11 mouse cellular contexts compared by ENCODE assay signal in the genomic region with DNA sequence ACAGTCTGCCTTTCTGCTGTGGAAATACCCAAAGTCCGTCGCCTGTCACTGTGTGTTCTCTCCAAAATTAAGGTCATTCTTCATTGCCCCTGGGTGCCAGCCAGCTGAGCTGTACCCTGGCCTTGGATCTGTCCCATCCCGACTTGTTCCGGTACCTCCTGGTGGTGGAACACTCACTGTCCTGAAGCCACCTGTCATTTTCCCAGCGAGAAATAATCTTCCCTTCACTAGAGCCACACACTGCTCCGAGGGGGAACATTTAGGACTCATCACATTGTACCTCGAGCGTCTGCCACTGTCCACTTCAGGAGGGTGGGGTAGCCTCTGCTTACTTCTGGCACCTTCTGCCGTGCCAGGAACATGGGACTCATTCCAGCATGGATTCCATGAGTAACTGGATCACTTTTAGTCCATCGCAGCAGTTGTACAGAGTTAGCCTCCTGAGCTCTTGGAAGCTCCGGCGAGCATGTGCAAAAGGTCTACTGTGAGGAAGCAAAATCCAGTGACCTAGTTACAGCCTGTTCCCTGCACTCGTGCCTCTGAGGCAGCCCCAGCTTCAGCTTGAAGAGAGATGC.
DNase-seq lines count a peak whose midpoint lies in the region; ATAC-seq and TF ChIP-seq lines count a peak whose summit lies in the region.
"Had no signal": no experiment of that assay in that cellular context is flagged by ENCODE, and none has a peak within 500 bp of the region (broad histone marks: within the 10 kb centered on the region; RNA-seq: fewer than 3 reads in every experiment).

No protein-coding gene starts in this region.

- H3K27me3 ChIP-seq in cerebellum, adult 2 months (ENCODE audit: control insufficient read depth, insufficient read depth, low read length) = no peaks in the 10 kb centered on the region
- no peaks in the 10 kb centered on the region for H3K27me3 ChIP-seq in heart, embryonic 16.5 days (ENCODE audit: control insufficient read depth, insufficient read depth, low read length)
- H3K27me3 ChIP-seq in midbrain, embryonic 14.5 days (ENCODE audit: control insufficient read depth, insufficient read depth, low read length) = no peaks in the 10 kb centered on the region
- H3K27me3 ChIP-seq in forebrain, embryonic 10.5 days (ENCODE audit: poor library complexity, severe bottlenecking) = no peaks in the 10 kb centered on the region
- H3K27me3 ChIP-seq: CH12.LX had no signal

- peaks cover 27% of the 10 kb centered on the region for H3K4me1 ChIP-seq in cerebellum, adult 2 months (ENCODE audit: control insufficient read depth, insufficient read depth, low read length)
- peaks cover 11% of the 10 kb centered on the region for H3K4me1 ChIP-seq in heart, embryonic 16.5 days (ENCODE audit: control insufficient read depth, insufficient read depth, low read length)
- no peaks in the 10 kb centered on the region for H3K4me1 ChIP-seq in midbrain, embryonic 14.5 days (ENCODE audit: control insufficient read depth, insufficient read depth, low read length)
- H3K4me1 ChIP-seq in forebrain, embryonic 10.5 days = peaks cover 8% of the 10 kb centered on the region

- 3% methylated on average over 13 of the region's 13 CpGs for WGBS in cerebellum, adult 2 months
- 80% methylated on average over 13 of the region's 13 CpGs for WGBS in heart, embryonic 16.5 days
- WGBS in midbrain, embryonic 14.5 days = 90% methylated on average over 13 of the region's 13 CpGs
- WGBS in forebrain, embryonic 10.5 days = 95% methylated on average over 13 of the region's 13 CpGs

- no peaks in the 10 kb centered on the region for H3K36me3 ChIP-seq in heart, embryonic 16.5 days (ENCODE audit: control insufficient read depth, insufficient read depth)
- no peaks in the 10 kb centered on the region for H3K36me3 ChIP-seq in midbrain, embryonic 14.5 days (ENCODE audit: control insufficient read depth, insufficient read depth, low read length)
- H3K36me3 ChIP-seq in forebrain, embryonic 10.5 days (replicated peaks) = no peaks in the 10 kb centered on the region; the same call in 1 of the 2 replicates

- no peak overlapping the region for H3K4me3 ChIP-seq in cerebellum, adult 2 months (replicated peaks; ENCODE audit: insufficient read depth, low read depth, low read length)
- no peak overlapping the region for H3K4me3 ChIP-seq in heart, embryonic 16.5 days (ENCODE audit: low read length)
- no peak overlapping the region for H3K4me3 ChIP-seq in midbrain, embryonic 14.5 days (replicated peaks; ENCODE audit: low read depth, low read length)
- no peak overlapping the region for H3K4me3 ChIP-seq in forebrain, embryonic 10.5 days

- peak; percentile 40; the same call in 1 of the 2 replicates for TF ChIP-seq POLR2A in cerebellum, adult 2 months (IDR thresholded peaks at IDR 0.05; ENCODE audit: borderline replicate concordance, insufficient read depth, low read length)

- H3K4me2 ChIP-seq in heart, embryonic 16.5 days (ENCODE audit: low read depth, low read length) = no peak overlapping the region
- no peak overlapping the region for H3K4me2 ChIP-seq in midbrain, embryonic 14.5 days (ENCODE audit: low read length)

- peak; percentile 9; the same call in 1 of the 2 replicates for TF ChIP-seq CTCF in cerebellum, adult 2 months (IDR thresholded peaks at IDR 0.05; ENCODE audit: borderline replicate concordance, insufficient read depth, low read depth, low read length)

- H3K9ac ChIP-seq in heart, embryonic 16.5 days (ENCODE audit: low read length) = no peak overlapping the region
- no peak overlapping the region for H3K9ac ChIP-seq in midbrain, embryonic 14.5 days (replicated peaks; ENCODE audit: low read length)
- H3K9ac ChIP-seq: liver, embryonic 14.5 days had no signal

- H3K9me3 ChIP-seq in heart, embryonic 16.5 days (replicated peaks; ENCODE audit: control insufficient read depth, low read length) = no peaks in the 10 kb centered on the region
- H3K9me3 ChIP-seq in midbrain, embryonic 14.5 days (ENCODE audit: control insufficient read depth, low read length) = no peaks in the 10 kb centered on the region
- no peaks in the 10 kb centered on the region for H3K9me3 ChIP-seq in forebrain, embryonic 10.5 days

- peak; percentile 65 to 83 for DNase-seq in kidney, adult 8-10 months
- DNase-seq in kidney, postnatal 10 days = no peak
- DNase-seq in adrenal gland, adult 18-20 months (ENCODE audit: low spot score in 2 of 2) = peak; percentile 51 to 68
- peak; percentile 95 to 98 for DNase-seq in cerebellum, adult 2 months
- no peak for DNase-seq in midbrain, embryonic 14.5 days
- no peak for DNase-seq in forebrain, embryonic 10.5 days (ENCODE audit: extremely low spot score, low spot score)
- DNase-seq in urinary bladder, adult 18-20 months (ENCODE audit: low spot score in 2 of 2) = no peak

- no peak for ATAC-seq in heart, embryonic 16.5 days (replicated peaks; ENCODE audit: extremely low read depth, insufficient read depth, low FRiP score)
- no peak; the same call in 1 of the 2 replicates for ATAC-seq in midbrain, embryonic 14.5 days (ENCODE audit: low FRiP score, low TSS enrichment)
- ATAC-seq: activated CD4-positive, CD25-positive, alpha-beta regulatory T cell, adult 4 months had no signal

- H3K27ac ChIP-seq in cerebellum, adult 2 months (ENCODE audit: insufficient read depth, low read length) = peak overlapping the region; percentile 92
- peak overlapping the region; percentile 20 for H3K27ac ChIP-seq in heart, embryonic 16.5 days (ENCODE audit: low read length)
- no peak overlapping the region for H3K27ac ChIP-seq in midbrain, embryonic 14.5 days (replicated peaks; ENCODE audit: low read depth, low read length)
- no peak overlapping the region for H3K27ac ChIP-seq in forebrain, embryonic 10.5 days
- H3K27ac ChIP-seq: liver, embryonic 14.5 days had no signal

Comparison
In these comparisons a context has a peak if more than half of its experiments do, and no peak if none do; other contexts are left out.
1. DNase-seq: peak in kidney, adult 8-10 months (2 of 2), adrenal gland, adult 18-20 months (2 of 2) and cerebellum, adult 2 months (2 of 2); none in kidney, postnatal 10 days (single experiment), midbrain, embryonic 14.5 days (single experiment), forebrain, embryonic 10.5 days (single experiment) and urinary bladder, adult 18-20 months (0 of 2).
2. H3K27ac ChIP-seq: peak in cerebellum, adult 2 months (single experiment) and heart, embryonic 16.5 days (single experiment); none in midbrain, embryonic 14.5 days (single experiment) and forebrain, embryonic 10.5 days (single experiment).